Mouse (Mus musculus) intestine, embryonic 15.5 days (tissue): ENCODE data around the gene Inka2. TPM values are rescaled to one million over a fixed set of nuclear protein-coding genes. Genes with fewer than 3 reads are reported as not detected.

Source experiments
- polyA plus RNA-seq: library from polyadenylated mRNA; unstranded; fragments of >200 nt; fragmentation: Nextera tagmentation; extraction: Ambion mirVana; gene quantifications from 2 replicates; pipeline ENCODE4 v1.2.1, GENCODE M21; 2015

The Inka2 gene
- polyA plus RNA-seq, 1 experiment from 2014 or later, result 1.7 TPM

Other genes with a start within 250 kb of the Inka2 start
- gene Ddx20, start 17.0 kb upstream of the Inka2 start, polyA plus RNA-seq, result 37.9 and 39.2 TPM in 2 replicates
- 116 and 133 TPM in 2 replicates for gene Rap1a, start 96.7 kb downstream of the Inka2 start, polyA plus RNA-seq
- 0.15 and 0.39 TPM in 2 replicates for gene Adora3, start 166.3 kb downstream of the Inka2 start, polyA plus RNA-seq
- gene Tmigd3, start 166.3 kb downstream of the Inka2 start, polyA plus RNA-seq, result 0.24 and 0.52 TPM in 2 replicates
- gene I830077J02Rik, start 228.1 kb downstream of the Inka2 start, polyA plus RNA-seq, result 1.5 and 1.7 TPM in 2 replicates